Mouse (Mus musculus): ENCODE measurements around the gene Gm37240. TPM values are rescaled to one million over a fixed set of nuclear protein-coding genes. Genes with fewer than 3 reads are reported as not detected.

Gm37240 gene
- total and polyA plus RNA-seq, 2 experiments from 2014 or later = 0.43 to 1.9 TPM

- Histone ChIP-seq H3K27ac (ENCODE audit: low read depth, low read length) (no peak overlapping the region), H3K36me3 (ENCODE audit: insufficient read depth, low read length) (no peaks in the 10 kb centered on the region), H3K4me3 (ENCODE audit: low read depth, low read length) (no peak overlapping the region), H3K4me2 (ENCODE audit: low read depth, low read length, poor library complexity, severe bottlenecking) (no peak overlapping the region), H3K27me3 (ENCODE audit: insufficient read depth, low read length) (no peaks in the 10 kb centered on the region), H3K4me1 (ENCODE audit: insufficient read depth, low read length) (no peaks in the 10 kb centered on the region), H3K9me3 (ENCODE audit: low read length) (no peaks in the 10 kb centered on the region), H3K9ac (replicated peaks; ENCODE audit: low read length, poor library complexity, severe bottlenecking) (no peak overlapping the region)
- DNase-seq (ENCODE audit: low spot score) (no peak), ATAC-seq (ENCODE audit: low FRiP score) (no peak)
- 85% methylated on average over 4 of the region's 4 CpGs for WGBS
- TF ChIP-seq CTCF (IDR thresholded peaks at IDR 0.05) = no peak
Measured at GRCm38 (mm10) chr3:84505193-84505592, 1382.1 kb downstream of the Gm37240 start.

DNA sequence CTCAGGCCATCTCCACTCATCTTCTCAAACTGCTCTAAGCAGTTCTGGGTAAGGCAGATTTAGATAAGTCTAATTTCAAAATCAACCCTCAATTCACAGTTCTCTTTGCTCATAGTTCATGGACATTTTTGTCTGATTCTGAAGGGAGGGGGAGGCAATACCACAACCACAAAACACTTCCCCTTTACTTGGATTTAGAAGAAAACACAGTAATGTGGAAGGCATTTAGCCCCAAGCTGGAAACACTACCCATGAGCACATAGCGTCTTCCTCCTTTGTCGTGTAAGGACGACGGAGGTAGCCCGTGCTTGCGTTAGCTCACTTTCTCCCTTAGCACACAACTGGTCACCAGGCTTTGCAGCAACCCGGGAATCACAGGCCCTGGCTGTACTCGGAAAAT is 1383.0 kb downstream of the Gm37240 start:
- 91% methylated on average over 8 of the region's 8 CpGs for WGBS
- DNase-seq (ENCODE audit: low spot score) = no peak
- no peak overlapping the region for H3K4me2 ChIP-seq (ENCODE audit: low read depth, low read length, poor library complexity, severe bottlenecking)

DNA sequence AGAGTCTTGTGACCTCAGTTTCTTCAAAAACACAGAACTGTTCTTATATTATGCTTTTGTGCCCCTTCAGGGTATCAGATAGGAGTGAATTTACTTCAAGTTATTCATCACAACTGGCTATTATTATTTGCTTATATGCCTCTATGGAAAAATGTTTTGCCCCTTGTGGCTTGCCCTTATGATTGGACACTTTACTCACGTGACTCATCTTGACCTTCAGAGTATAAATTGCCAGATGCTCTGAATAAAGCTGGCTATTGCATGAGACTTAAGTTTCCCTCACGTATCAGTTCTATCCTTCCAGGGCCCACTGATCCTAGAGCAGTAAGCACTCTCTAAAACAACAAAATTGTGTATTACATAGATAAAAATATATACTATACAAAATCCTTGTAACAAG is 1385.2 kb downstream of the Gm37240 start:
- 82% methylated on average over 2 of the region's 2 CpGs for WGBS
- TF ChIP-seq CTCF (IDR thresholded peaks at IDR 0.05) = no peak
- ATAC-seq (ENCODE audit: low FRiP score) = no peak

More for the DNA sequence above, 1383.0 kb downstream of the Gm37240 start:
- no peaks in the 10 kb centered on the region for H3K27me3 ChIP-seq (ENCODE audit: insufficient read depth, low read length)
- no peak for ATAC-seq (ENCODE audit: low FRiP score)
- no peak for TF ChIP-seq CTCF (IDR thresholded peaks at IDR 0.05)
- H3K9ac ChIP-seq (replicated peaks; ENCODE audit: low read length, poor library complexity, severe bottlenecking) = no peak overlapping the region
- H3K36me3 ChIP-seq (ENCODE audit: insufficient read depth, low read length) = no peaks in the 10 kb centered on the region
- no peaks in the 10 kb centered on the region for H3K9me3 ChIP-seq (ENCODE audit: low read length)
- H3K4me3 ChIP-seq (ENCODE audit: low read depth, low read length) = no peak overlapping the region
- H3K27ac ChIP-seq (ENCODE audit: low read depth, low read length) = no peak overlapping the region
- no peaks in the 10 kb centered on the region for H3K4me1 ChIP-seq (ENCODE audit: insufficient read depth, low read length)

DNA sequence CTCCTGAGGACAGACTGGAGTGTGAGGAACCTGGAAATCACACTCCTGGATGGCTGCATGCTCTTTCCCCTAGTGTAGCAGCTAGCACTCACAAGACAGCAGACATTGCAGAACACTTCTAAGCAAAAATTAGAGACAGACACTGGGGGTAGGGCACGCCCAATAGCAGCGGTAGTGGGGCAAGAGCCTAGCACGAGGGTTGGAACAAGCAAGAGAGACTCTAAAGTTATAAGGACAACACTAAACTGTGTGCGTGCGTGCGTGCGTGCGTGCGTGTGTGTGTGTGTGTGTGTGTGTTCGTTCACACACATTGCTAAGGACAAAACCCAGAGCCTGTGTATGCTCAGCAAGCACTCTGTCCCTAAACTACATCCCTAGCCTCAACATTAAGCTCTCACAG is 1386.8 kb downstream of the Gm37240 start:
- Histone ChIP-seq H3K4me3 (ENCODE audit: low read depth, low read length) (no peak overlapping the region), H3K9ac (replicated peaks; ENCODE audit: low read length, poor library complexity, severe bottlenecking) (no peak overlapping the region), H3K4me2 (ENCODE audit: low read depth, low read length, poor library complexity, severe bottlenecking) (no peak overlapping the region), H3K4me1 (ENCODE audit: insufficient read depth, low read length) (no peaks in the 10 kb centered on the region), H3K36me3 (ENCODE audit: insufficient read depth, low read length) (no peaks in the 10 kb centered on the region), H3K9me3 (ENCODE audit: low read length) (no peaks in the 10 kb centered on the region), H3K27me3 (ENCODE audit: insufficient read depth, low read length) (no peaks in the 10 kb centered on the region), H3K27ac (ENCODE audit: low read depth, low read length) (no peak overlapping the region)
- no peak for TF ChIP-seq CTCF (IDR thresholded peaks at IDR 0.05)
- no peak for DNase-seq (ENCODE audit: low spot score)
- 85% methylated on average over 10 of the region's 10 CpGs for WGBS
- ATAC-seq (ENCODE audit: low FRiP score) = no peak

More for the DNA sequence above, 1385.2 kb downstream of the Gm37240 start:
- DNase-seq (ENCODE audit: low spot score) = no peak
- no peak overlapping the region for H3K4me3 ChIP-seq (ENCODE audit: low read depth, low read length)
- H3K27me3 ChIP-seq (ENCODE audit: insufficient read depth, low read length) = no peaks in the 10 kb centered on the region
- no peak overlapping the region for H3K4me2 ChIP-seq (ENCODE audit: low read depth, low read length, poor library complexity, severe bottlenecking)
- H3K9ac ChIP-seq (replicated peaks; ENCODE audit: low read length, poor library complexity, severe bottlenecking) = no peak overlapping the region
- H3K27ac ChIP-seq (ENCODE audit: low read depth, low read length) = no peak overlapping the region
- no peaks in the 10 kb centered on the region for H3K9me3 ChIP-seq (ENCODE audit: low read length)
- H3K4me1 ChIP-seq (ENCODE audit: insufficient read depth, low read length) = no peaks in the 10 kb centered on the region
- no peaks in the 10 kb centered on the region for H3K36me3 ChIP-seq (ENCODE audit: insufficient read depth, low read length)

- Histone ChIP-seq H3K36me3 (ENCODE audit: insufficient read depth, low read length) (no peaks in the 10 kb centered on the region), H3K4me1 (ENCODE audit: insufficient read depth, low read length) (no peaks in the 10 kb centered on the region), H3K4me3 (ENCODE audit: low read depth, low read length) (no peak overlapping the region), H3K27ac (ENCODE audit: low read depth, low read length) (no peak overlapping the region), H3K4me2 (ENCODE audit: low read depth, low read length, poor library complexity, severe bottlenecking) (no peak overlapping the region), H3K27me3 (ENCODE audit: insufficient read depth, low read length) (no peaks in the 10 kb centered on the region), H3K9me3 (ENCODE audit: low read length) (no peaks in the 10 kb centered on the region), H3K9ac (replicated peaks; ENCODE audit: low read length, poor library complexity, severe bottlenecking) (no peak overlapping the region)
- no peak for ATAC-seq (ENCODE audit: low FRiP score)
- TF ChIP-seq CTCF (IDR thresholded peaks at IDR 0.05) = no peak
- WGBS = 85% methylated on average over 11 of the region's 11 CpGs
- DNase-seq (ENCODE audit: low spot score) = no peak
Measured at GRCm38 (mm10) chr3:84497718-84498117, 1389.6 kb downstream of the Gm37240 start.

GRCm38 (mm10) chr3:84492657-84493056 is 1394.7 kb downstream of the Gm37240 start:
- 97% methylated on average over 8 of the region's 8 CpGs for WGBS
- Histone ChIP-seq H3K9me3 (ENCODE audit: low read length) (no peaks in the 10 kb centered on the region), H3K4me3 (ENCODE audit: low read depth, low read length) (no peak overlapping the region), H3K36me3 (ENCODE audit: insufficient read depth, low read length) (no peaks in the 10 kb centered on the region), H3K27me3 (ENCODE audit: insufficient read depth, low read length) (no peaks in the 10 kb centered on the region), H3K4me2 (ENCODE audit: low read depth, low read length, poor library complexity, severe bottlenecking) (no peak overlapping the region), H3K9ac (replicated peaks; ENCODE audit: low read length, poor library complexity, severe bottlenecking) (no peak overlapping the region), H3K4me1 (ENCODE audit: insufficient read depth, low read length) (no peaks in the 10 kb centered on the region), H3K27ac (ENCODE audit: low read depth, low read length) (no peak overlapping the region)
- ATAC-seq (ENCODE audit: low FRiP score) (no peak), DNase-seq (ENCODE audit: low spot score) (no peak)
- no peak for TF ChIP-seq CTCF (IDR thresholded peaks at IDR 0.05)

Measured in midbrain, postnatal 0 days (tissue).